Mouse (Mus musculus): ENCODE measurements around the gene Il1f9.

DNA sequence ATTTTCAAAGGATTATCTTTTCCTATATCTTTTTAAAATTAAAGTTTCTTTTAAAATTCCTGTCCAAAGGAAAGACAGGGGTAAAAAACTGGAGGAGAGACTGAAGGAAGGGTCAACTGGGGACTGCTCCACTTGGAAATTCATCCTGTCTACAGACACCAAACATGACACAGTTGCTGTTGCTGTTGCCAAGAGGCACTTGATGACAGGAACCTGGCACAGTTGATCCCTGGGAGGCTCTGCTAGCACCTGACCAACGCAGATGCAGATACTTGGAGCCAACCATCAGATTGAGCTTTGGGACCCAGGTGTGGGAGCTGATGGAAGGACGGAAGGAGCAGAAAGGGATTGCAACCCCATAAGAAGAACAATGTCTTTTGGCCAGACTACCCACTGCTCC lies 40.9 kb downstream of the Il1f9 start:
- no peak for TF ChIP-seq MXI1 (IDR thresholded peaks at IDR 0.05; ENCODE audit: low read depth, low read length)
- no peak for TF ChIP-seq POLR2A (IDR thresholded peaks at IDR 0.05; ENCODE audit: low read depth, low read length)
- no peak for TF ChIP-seq MAX (IDR thresholded peaks at IDR 0.05; ENCODE audit: low read length)
- no peak for TF ChIP-seq ZNF384 (IDR thresholded peaks at IDR 0.05; ENCODE audit: low read depth, low read length)
- no peak for TF ChIP-seq CTCF (conservative IDR thresholded peaks at IDR 0.05 in 1 of 2, IDR thresholded peaks at IDR 0.05 in 1 of 2; ENCODE audit: low read depth in 2 of 2, low read length in 2 of 2)
- no peak for TF ChIP-seq USF2 (conservative IDR thresholded peaks at IDR 0.05; ENCODE audit: low read depth, low read length)
- TF ChIP-seq EP300 (IDR thresholded peaks at IDR 0.05; ENCODE audit: low read length) = no peak
- TF ChIP-seq SIN3A (IDR thresholded peaks at IDR 0.05; ENCODE audit: low read length) = no peak
- TF ChIP-seq NRF1 (IDR thresholded peaks at IDR 0.05; ENCODE audit: low read depth, low read length) = no peak
- no peak for TF ChIP-seq BHLHE40 (IDR thresholded peaks at IDR 0.05; ENCODE audit: low read depth, low read length)
- no peak for TF ChIP-seq RCOR1 (conservative IDR thresholded peaks at IDR 0.05; ENCODE audit: low read depth, low read length)
- TF ChIP-seq ZKSCAN1 (IDR thresholded peaks at IDR 0.05; ENCODE audit: borderline replicate concordance, low read depth, low read length) = no peak

All from CH12.LX (cell line).